Mouse (Mus musculus) testis, adult 2 months (tissue): Measurements from ENCODE around the gene AU022252.

Source experiments
- CTCF ChIP-seq: fragments of 200-500 bp; IDR thresholded peaks from 2 replicates; pipeline ENCODE4 v1.5.1; 2012; ENCODE audit warnings: low read depth, mild to moderate bottlenecking, inconsistent platforms, low read length, moderate library complexity; ENCODE audit not compliant: control insufficient read depth, insufficient read depth, insufficient replicate concordance
- POLR2A ChIP-seq: fragments of 200-500 bp; IDR thresholded peaks from 2 replicates; pipeline ENCODE4 v1.6.1; 2012; ENCODE audit warnings: low read depth, mild to moderate bottlenecking, inconsistent platforms, low read length, moderate library complexity; ENCODE audit not compliant: control insufficient read depth

DNA sequence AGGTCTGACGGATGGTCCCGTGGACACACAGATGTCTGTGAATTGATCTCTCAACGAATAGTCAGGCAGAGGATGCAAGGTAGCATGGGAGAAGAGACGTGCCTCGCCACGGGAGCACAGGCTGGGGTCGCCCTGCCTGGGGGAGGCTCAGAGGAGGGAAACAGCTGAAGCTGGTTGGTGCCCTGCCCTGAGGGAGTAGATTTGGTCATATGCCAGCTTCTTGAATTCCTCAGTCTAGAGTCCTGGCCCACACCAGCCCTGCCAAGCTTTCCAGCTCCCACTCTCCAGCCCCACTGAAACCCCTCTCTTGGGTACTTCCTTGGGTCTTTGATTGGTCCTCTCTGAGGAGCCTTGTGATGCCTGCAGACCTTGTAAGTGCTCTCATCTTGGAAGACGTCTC lies 15.8 kb downstream of the AU022252 start:
- TF ChIP-seq POLR2A = no peak
- no peak for TF ChIP-seq CTCF
